Mouse (Mus musculus) thymus, postnatal 36 days (tissue): Measurements from ENCODE around the gene Slc4a3.
A peak's percentile ranks its signal among the peaks of the same experiment; 100 is the strongest.

ENCODE experiments used
- DNase-seq, 2 experiments: peaks; one replicate each; pipeline ENCODE4 v3.0.0; 2022; ENCODE audit warnings: mixed read lengths in 2 of 2

Gene Slc4a3

DNA sequence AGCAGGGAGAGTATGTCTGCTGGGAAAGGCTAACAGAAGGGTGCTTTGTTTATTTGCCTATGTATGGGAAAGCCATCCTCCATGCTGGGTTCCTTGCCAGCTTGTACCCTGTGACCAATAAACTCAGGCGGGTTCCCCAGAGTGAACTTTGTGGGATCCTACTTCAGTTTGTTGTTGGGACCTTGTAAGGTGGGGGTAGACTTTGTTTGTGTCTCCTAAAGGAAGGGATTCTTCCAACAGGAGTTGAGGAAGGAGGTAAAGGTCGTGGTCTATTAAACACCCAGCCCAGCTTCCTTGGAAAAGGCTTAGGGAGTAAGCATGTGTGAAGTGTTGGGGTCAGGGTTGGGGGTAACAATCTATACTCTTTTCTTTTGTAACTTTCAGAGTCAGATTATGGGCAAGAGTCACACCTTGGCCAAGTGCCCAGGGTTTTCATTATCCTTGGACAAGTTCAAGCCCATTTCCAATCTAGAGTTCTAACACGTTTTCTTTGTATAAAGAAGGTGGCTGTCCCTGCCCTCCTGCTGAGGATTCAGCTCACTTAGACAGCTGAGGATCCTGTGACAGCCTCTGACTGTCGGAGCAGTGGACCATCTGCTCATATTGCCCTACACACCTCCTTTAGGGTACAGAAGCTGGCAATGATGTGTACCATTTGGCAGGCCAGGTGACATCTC, 15.3 kb downstream of the Slc4a3 start:
- DNase-seq = no peak

DNA sequence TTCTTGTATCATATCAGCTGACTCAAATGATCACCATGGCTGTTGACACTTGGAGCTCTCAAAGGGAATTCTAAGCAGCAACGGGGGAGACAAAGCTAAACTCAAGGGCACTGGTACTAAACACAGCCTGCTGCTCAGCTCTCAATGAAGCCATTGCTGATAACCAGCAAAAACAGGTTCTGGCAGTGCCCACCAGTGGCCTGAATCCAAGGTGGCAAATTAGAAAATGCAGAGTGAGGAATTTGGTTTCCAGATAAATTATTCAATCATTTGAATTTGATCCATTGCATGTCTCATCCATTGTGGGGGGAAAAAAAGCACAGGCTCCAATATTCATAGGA, 15.8 kb downstream of the Slc4a3 start:
- DNase-seq = no peak

DNA sequence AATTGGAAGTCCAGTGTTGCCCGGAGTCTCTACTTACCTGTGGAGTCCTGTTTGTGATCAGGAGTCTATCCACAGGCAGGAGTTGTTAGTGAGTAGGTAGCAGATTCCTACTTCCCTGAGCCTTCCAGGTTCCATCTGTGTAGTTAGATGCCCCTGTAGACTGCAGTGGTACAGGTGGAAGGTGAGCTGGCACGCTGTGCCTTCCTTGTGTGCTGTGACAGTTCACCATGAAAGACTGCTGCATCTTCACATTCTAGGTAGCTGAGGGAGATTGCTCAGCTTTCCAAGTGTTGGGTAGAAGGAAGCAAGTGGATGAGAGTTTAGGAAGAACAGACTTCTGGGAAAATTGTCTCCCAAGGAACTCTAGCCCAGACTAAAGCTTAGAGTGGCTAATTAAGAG, 18.0 kb downstream of the Slc4a3 start:
- DNase-seq = no peak

DNA sequence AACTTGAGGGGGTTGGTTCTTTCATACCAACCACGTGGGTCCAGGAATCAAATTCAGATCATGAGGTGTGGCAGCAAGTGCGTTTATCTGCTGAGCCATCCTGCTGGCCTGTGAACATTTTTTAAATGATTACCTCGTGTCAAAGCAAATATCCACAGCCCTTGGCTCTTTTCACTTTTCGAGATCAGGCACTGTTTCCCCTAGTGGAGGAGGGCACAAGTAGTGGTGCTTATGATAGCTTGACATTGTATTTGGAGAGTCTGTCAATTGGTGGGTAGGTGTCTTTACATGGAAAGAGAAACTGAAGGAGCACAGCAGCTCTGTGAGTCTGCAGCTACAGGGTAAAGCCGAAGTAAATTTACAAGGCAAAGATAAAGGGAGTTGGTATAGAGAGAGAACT, 18.9 kb downstream of the Slc4a3 start:
- no peak for DNase-seq

DNA sequence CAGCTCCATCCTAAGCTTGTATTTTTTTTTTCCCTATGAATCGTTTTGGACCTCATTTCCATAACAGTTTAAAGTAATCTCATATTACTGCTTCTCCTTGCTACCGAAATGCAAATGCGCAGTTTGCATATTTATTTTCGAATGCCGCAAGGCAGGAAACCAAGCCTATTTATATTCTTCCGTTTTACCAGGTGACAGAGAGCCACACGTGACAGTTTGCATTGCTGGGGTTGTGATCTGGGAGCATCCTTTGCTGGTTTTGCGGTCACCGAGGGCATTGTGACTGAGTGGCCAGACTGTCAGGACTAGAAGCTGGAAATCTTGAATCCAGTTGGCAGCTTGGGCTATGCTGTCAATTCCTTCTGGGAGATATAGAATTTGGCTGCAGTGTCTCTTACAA, 19.6 kb downstream of the Slc4a3 start:
- DNase-seq = peak; percentile 19 to 33

DNA sequence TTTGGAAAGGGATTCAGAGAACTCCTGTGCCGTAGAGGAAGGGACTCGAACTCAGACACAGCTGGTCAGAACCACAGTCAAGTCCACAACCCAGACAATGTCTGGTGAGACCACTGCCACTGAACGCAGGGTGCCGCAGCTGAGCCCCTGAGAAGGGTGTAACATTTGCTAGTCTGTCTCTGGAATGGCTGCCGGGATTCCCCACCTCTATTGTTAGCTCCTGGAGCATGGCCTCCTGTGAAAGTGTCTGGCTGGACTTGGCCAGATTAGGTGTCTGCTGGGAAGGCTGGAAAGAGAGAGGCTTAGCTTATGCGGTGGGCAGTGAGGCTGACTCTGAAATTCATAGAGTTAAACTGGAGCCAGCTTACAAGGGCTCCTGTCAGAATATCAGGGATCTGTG, 24.3 kb downstream of the Slc4a3 start:
- DNase-seq = no peak

DNA sequence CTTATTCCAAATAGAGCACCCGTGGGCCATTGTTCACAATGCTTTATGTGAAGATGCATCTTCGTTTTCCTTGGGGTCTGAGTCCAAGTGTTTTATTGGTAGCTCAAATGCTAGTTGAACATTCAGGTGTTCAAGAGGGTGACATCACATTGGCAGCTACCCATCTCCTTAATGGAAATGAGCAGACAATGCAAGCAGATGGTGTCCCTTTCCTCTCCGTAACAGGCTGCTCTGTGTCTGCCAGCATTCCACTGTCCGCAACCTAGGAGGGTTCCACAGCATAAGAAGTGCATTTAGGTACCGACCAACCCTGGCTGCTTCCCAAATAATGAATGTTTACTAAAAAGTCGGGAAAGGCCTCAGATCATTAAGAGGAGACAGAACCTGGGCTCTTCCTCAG, 26.7 kb downstream of the Slc4a3 start:
- DNase-seq = no peak

DNA sequence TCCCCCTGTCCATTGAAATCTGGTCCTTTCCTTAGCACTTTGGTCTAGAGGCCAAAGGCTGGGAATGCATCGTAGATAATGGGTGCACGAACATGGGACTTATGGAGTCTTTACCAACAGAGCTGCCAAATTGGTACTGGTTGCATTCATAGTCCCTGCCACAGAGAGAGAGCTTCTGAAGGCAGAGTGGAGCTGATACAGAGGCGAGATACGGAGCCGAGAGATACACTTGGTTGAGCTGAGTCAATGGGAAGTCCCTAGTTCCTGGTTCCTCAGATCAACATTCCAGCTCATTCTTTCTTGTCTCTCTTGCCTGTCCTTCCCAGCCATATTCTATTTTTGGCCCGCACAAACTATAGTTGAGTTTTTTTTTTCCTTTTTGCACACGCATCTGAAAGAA, 27.6 kb downstream of the Slc4a3 start:
- no peak for DNase-seq

DNA sequence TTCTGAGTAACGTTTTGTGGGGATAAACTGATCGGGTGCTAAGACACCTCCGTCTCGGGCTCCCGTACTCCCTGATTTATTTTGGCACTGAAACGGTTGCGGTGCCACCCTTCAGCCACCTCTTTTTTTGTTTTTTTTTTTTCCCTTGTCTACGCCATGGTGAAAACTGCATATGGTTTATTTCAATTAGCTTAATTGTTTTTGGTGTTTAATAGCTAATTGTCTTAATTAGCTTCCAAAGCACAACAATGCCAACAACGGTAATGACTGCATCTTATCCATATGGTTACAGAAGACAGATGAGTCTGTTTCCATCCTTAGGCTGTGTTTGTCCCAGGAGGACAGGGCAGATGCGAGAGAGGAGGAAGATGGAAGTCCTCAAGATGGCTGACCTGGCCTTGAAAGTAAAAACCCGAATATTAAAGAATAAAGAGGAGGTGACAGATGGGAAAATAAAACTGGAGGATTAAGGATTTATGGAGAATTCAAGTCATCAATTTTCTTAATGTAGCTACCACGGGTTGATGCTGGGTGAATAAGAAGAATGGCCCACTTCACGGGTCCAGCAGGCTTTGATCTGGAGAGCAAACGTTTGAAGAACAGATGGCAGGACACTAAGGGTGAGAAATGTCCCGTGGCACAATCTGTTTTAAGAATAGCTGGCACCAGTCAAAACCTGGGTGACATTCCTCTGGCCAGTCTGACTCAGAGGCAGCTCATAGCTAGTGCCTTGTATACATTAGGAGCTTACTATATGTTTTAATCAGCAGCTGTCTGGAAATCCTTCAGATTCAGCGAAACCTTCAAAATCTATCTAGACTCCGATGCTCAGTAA, 28.6 kb downstream of the Slc4a3 start:
- no peak for DNase-seq

DNA sequence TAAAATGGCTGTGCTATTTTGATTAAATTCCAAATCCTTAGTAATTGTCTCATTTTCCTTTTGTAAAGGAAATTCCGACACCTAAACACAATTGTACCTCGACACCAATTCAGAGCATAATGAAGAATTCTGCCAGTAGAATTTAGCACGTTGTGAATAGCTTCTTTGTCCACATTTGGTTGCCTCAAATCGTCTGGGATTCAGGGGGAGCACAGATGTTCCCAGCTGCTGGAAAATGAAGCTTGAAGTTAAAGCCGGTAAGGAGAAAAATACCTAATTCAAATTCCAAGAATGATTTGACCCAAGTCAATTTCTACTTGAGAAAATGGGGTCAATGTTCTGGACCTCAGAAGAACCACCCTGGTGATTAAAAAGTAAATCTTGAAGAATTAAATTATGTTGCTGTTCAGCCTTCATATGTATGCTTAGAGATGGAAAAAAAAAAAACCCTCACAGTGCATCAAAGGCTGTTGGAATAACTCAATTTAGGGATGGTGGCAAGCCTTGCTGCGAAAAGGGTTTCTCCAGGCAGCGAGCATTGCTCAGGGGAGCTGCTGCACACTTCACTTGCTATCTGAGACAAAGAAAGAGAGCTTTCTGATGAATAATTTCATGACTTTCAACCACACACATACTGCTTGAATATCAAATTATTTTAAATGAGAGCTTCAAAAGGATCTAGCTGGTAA, 36.0 kb downstream of the Slc4a3 start:
- DNase-seq = no peak

DNA sequence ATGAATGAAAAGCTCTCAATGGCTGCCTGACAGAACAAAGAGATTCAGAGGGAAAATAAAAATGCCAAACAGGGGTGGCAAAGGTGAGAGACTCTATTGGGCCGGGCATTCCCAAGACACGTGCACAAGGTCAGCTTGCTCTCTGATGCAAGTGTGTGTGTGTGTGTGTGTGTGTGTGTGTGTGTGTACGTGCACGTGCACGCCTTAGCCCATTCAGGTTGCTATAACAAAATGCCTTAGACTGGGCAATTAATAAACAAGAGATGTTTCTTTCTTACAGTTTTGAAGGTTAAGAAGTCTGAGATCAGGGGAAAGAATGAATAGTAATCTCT, 36.5 kb downstream of the Slc4a3 start:
- no peak for DNase-seq

DNA sequence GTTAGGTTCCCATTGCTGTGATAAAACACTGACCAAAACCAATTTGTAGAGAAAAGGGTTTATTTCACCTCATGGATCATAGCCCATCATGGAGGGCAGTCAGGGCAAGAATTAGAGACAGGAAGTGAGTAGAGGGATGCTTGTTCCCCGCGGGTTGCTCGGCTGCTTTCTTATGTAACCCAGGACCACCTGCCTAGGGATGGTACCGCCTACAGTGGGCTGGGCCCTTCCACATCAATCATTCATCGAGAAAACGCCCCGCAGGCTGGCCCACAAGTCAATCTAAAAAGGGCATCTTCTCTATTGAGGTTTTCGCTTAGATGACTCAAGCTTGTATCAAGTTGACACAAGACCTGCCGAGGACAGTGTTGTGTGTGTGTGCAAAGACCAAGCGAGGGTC, 37.0 kb downstream of the Slc4a3 start:
- DNase-seq = no peak

DNA sequence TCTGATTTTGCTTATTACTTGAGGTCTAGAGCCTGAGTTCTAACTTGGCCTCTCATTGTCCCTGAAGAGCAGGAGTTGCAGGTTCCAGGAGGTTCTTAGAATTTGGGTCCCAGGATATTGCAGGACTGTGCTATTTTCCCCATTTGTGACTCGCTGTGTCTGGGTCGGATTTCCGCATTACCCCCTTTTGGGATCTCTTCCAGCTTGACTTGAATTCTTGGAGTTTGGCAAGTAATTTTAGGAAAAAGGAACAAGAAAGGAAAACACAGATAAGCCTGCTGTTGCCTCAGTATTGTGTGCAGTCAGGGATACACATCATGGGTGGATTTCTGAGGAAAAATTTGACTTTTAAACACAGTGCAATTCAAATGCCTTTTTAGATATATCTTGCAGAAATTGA, 40.7 kb downstream of the Slc4a3 start:
- DNase-seq = no peak

DNA sequence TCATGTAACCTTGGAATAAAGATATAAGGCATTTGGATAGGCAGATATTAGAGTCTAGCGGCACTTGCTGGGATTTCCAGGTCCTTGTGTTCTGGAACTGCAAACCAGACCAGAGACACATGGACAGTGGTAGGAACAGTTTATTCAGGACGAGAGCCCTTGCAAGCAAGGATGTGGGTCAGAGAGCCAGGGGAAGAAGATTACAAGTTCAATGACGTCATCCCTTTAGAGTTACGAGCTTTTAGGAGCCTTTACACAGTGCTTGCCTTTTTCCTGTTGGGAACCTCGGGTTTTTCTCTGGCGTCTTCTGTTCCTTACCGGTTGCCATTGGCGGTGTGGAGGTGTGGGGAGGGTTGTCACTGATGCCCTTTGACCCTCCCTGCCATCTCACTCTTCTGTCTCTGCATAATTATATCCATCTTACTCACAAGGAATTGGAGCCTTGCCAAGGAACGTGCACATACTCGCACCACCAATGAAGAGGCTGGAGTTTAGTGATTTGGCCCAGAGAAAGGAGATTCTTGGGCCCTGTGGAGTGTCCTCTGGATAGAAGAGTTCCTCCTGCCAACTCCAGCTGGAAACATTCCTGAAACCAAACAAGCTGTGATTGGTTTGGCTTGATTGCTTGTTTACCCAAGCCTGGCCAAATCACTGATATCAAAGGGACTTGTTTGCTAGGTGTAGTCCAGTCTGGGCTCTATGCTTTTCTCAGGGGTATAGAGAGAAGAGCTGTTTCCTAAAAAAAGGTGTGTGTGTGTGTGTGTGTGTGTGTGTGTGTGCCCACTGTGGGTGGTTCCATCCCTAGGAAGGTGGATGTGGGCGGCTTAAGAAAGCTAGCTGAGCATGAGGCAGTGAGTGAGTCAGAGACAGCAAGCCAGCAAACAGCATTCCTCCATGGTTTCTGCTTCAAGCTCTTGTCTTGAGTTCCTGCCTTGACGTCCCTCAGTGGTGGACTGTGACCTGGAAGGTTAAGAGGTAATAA, 42.0 kb downstream of the Slc4a3 start:
- DNase-seq = no peak

DNA sequence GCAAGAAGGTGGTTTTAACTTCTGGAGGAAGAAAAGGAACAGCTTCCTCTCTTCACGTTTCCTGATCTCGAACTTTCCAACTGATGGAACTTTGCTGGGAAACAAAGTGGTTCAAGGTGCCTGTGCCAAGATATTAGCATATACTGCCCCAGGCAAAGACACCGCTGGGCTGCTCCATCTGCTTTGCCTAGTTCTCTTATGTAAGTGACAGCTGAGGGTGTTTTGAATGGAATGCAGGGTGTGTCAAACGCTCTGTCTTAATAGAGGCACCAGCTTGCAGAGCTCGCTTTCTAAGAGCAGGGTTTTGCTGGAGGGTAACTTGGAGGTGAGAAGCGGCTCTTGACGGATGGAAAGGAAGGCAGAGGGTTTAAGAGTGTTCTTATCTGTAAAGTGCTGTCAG, 42.8 kb downstream of the Slc4a3 start:
- DNase-seq = no peak

DNA sequence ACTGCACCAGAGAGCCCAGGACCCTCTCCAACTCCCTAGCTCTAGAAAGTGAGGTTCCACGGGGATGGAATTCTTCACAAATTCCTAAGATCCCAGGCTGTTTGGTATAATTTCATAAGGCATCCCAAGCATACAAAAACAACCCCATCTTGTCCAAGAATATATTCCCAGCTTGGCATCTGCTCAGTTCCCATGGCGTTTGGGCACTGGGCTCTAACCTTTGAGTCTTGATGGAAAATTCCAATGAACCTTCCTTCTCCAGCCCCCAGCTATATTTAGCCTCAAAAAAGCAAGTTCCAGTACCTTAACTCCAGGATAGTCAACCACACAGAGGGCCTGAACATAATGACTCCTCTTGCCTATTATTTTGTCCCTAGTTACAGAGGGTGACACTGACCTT, 43.9 kb downstream of the Slc4a3 start:
- no peak for DNase-seq

DNA sequence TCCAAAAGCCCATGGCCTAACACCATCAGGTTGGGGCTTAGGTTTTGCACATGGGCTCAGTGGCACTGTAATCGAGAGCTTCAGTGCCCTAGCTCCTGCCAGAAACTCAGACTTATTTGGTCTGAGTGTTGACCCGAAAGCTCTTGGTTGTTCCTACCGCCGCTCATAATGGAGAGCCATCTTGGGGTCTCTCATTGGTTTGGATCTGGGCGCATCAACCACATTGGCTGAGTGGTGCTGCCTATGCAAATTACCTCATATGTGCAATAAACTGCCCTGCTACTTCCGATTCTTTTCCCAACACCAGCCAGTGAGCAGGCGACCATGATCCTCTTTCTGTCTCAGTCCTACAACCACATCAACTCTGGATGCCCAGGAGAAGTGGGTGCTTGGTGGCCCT, 47.9 kb downstream of the Slc4a3 start:
- no peak for DNase-seq

DNA sequence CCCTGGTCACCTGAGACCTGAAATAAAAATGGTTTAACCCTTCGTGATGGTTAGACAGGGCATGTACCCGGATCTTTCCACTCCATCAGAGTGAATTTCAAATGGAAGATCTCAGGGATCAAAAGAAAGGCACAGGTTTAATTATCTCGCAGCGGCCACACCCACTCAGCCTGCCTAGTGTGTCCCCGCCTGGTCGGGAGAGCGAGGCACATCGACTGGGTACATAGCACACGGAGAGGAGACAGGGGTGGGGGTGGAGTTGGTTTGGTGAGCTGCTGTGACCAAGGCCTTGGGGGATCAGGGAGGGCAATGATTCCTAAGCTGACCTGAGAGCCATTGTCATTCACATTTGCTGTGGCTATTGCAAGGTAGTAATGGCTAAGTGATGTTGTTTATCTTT, 48.8 kb downstream of the Slc4a3 start:
- DNase-seq = no peak

DNA sequence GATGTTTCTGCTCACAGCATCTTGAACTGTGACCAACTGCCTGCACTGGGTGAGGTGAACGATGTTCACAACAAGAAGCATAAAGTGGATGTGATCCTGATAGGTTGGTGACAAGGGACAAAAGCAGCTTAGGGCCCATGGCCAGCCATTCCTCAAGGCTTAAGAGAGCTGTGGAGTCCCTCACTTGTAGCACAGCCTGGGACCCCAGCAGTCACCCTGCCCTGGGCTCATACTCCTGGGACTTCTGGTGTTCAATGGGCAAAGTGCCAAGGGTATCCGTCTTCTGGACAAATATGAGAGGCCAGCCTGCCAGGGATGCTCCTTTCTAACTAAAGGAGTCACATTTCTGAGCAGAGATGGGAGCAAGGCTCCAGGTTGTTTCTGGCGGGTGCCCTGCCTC, 49.9 kb downstream of the Slc4a3 start:
- no peak for DNase-seq

DNA sequence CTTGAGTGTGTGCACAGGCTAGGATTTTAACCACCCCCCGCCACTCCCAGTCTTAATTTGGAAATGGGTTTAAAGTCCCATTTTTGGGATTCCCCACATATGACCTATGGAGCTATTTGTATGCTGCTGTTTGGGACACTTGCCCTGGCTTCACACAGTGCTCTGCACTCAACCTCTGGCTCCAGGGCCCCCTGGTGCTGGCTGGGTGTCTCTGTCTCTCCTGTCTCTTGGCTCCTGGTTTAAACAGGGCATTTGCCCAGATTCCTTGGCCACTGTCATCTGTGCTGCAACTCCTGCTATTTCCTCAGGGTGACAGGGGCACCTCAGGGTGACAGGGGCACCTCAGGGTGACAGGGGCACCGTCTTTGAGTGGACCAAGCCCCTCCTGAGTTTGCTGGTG, 50.8 kb downstream of the Slc4a3 start:
- DNase-seq = no peak

DNA sequence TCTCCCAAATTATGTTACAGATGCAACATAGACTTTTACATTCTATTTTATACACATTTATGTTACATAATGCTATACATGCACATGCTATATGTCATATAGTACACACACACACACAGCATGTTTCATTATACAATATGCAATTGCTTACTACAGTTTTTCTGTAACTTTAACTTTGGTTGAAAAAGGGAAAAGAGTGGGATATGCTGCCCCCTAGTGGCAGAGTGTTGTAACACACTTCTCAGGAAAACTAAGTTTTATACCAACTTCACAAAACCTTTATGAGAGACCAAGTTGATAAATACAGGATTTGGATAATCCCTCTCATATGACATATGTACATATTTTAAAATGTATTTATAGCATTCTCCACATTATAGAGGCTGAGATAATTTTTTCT, 51.6 kb downstream of the Slc4a3 start:
- peak in 1 of 2 experiments; percentile 6 for DNase-seq

DNA sequence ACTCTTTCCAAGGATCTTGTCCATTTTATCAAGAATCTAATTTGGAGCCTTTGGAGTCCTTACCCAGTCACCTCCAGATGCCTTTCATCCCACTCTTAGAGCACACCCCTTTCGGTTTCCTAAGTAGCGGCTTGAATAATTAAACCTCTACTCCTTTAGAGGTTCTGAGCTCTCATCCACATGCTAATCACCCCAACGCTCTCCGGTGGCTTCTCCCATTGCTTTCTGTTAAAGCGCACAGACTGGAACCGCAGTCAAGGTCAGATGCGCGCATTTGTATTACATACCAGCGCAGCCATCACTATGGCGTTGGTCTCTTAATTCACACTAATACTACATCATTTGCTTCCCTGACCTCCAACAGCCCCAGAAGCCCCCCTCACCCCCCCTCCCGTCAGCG, 55.7 kb downstream of the Slc4a3 start:
- DNase-seq = no peak

DNA sequence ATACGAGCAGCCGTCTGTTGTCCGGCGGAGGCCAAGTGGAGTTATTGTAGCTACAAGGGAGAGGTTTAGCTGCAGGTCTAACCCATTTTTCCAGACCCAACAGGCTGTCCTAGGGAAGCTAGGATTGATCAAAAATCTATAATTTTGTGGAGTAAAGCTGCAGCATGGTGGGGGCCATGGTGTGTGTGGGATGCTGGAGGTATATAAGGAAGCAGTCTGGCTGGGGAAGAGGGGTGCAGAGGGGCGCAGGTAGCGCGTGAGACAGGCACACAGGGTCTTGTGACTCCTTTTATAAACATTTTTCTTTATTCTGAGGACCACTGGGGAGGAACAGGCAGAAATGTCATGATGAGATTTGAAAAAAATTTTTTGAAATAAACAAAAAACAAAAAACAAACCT, 57.5 kb downstream of the Slc4a3 start:
- no peak for DNase-seq
